8 mouse cellular contexts compared by ENCODE assay signal in genomic region chr13:104228384-104229066, GRCm38 (mm10). TPM values are rescaled to one million over a fixed set of nuclear protein-coding genes. Genes with fewer than 3 reads are reported as not detected.
DNase-seq lines count a peak whose midpoint lies in the region; ATAC-seq and TF ChIP-seq lines count a peak whose summit lies in the region.

Gene Cenpk (plus strand): TSS chr13:104228611.
Gene Ppwd1 (minus strand): TSS chr13:104228843.

- peak within 1 kb of the TSS; percentile 85 for H3K9ac ChIP-seq in embryonic facial prominence, embryonic 13.5 days
- H3K9ac ChIP-seq in limb, embryonic 12.5 days (replicated peaks): peak within 1 kb of the TSS; percentile 83
- H3K9ac ChIP-seq in midbrain, embryonic 15.5 days: peak within 1 kb of the TSS; percentile 76

- TF ChIP-seq POLR2A in kidney, adult 2 months (IDR thresholded peaks at IDR 0.05; ENCODE audit: low read depth, low read length): peak; percentile 88
- TF ChIP-seq POLR2A in spleen, adult 2 months (IDR thresholded peaks at IDR 0.05; ENCODE audit: low read depth, low read length): peak; percentile 79

- H3K4me2 ChIP-seq in embryonic facial prominence, embryonic 13.5 days: peak within 1 kb of the TSS; percentile 69
- H3K4me2 ChIP-seq in limb, embryonic 12.5 days: peak within 1 kb of the TSS; percentile 71
- H3K4me2 ChIP-seq in midbrain, embryonic 15.5 days: peak within 1 kb of the TSS; percentile 79

- no peaks in the 10 kb centered on the region for H3K27me3 ChIP-seq in embryonic facial prominence, embryonic 13.5 days
- no peaks in the 10 kb centered on the region for H3K27me3 ChIP-seq in kidney, adult 2 months (replicated peaks; ENCODE audit: control insufficient read depth, insufficient read depth, low read length)
- H3K27me3 ChIP-seq in limb, embryonic 12.5 days: no peaks in the 10 kb centered on the region
- no peaks in the 10 kb centered on the region for H3K27me3 ChIP-seq in midbrain, embryonic 15.5 days (replicated peaks)
- no peaks in the 10 kb centered on the region for H3K27me3 ChIP-seq in spleen, adult 2 months (ENCODE audit: control insufficient read depth, insufficient read depth, low read length)

- TF ChIP-seq CTCF in kidney, adult 2 months (conservative IDR thresholded peaks at IDR 0.05; ENCODE audit: insufficient read depth, insufficient read length, low read depth, low read length): no peak
- no peak for TF ChIP-seq CTCF in spleen, adult 2 months (IDR thresholded peaks at IDR 0.05; ENCODE audit: extremely low read depth, insufficient read depth, insufficient read length, insufficient replicate concordance)

- ATAC-seq in embryonic facial prominence, embryonic 13.5 days (ENCODE audit: insufficient number of reproducible peaks, insufficient read depth, low FRiP score, low TSS enrichment, low read depth): peak; percentile 98
- ATAC-seq in limb, embryonic 12.5 days (ENCODE audit: insufficient number of reproducible peaks, insufficient read depth, low FRiP score, low TSS enrichment, low read depth): peak; percentile 98
- ATAC-seq in midbrain, embryonic 15.5 days (replicated peaks): peak; percentile 100

- peaks cover 4% of the 10 kb centered on the region for H3K36me3 ChIP-seq in embryonic facial prominence, embryonic 13.5 days
- peaks cover 1% of the 10 kb centered on the region; the same call in 1 of the 2 replicates for H3K36me3 ChIP-seq in kidney, adult 2 months (ENCODE audit: control insufficient read depth, insufficient read depth, low read length)
- H3K36me3 ChIP-seq in limb, embryonic 12.5 days: peaks cover 7% of the 10 kb centered on the region
- H3K36me3 ChIP-seq in midbrain, embryonic 15.5 days (replicated peaks): no peaks in the 10 kb centered on the region
- H3K36me3 ChIP-seq in spleen, adult 2 months (ENCODE audit: control insufficient read depth, insufficient read depth, low read length): peaks cover 3% of the 10 kb centered on the region; the same call in 1 of the 2 replicates

- H3K27ac ChIP-seq in embryonic facial prominence, embryonic 13.5 days: peak within 1 kb of the TSS; percentile 89
- H3K27ac ChIP-seq in kidney, adult 2 months (ENCODE audit: insufficient read depth, low read depth, low read length): peak within 1 kb of the TSS; percentile 88
- peak within 1 kb of the TSS; percentile 96 for H3K27ac ChIP-seq in limb, embryonic 12.5 days
- H3K27ac ChIP-seq in midbrain, embryonic 15.5 days: peak within 1 kb of the TSS; percentile 91
- peak within 1 kb of the TSS; percentile 90 for H3K27ac ChIP-seq in spleen, adult 2 months (ENCODE audit: insufficient read depth, low read length)

- WGBS in embryonic facial prominence, embryonic 13.5 days: under 1% methylated on average over 55 of the region's 55 CpGs
- under 1% methylated on average over 55 of the region's 55 CpGs for WGBS in kidney, adult 2 months
- WGBS in limb, embryonic 12.5 days: under 1% methylated on average over 55 of the region's 55 CpGs
- under 1% methylated on average over 55 of the region's 55 CpGs for WGBS in midbrain, embryonic 15.5 days
- under 1% methylated on average over 55 of the region's 55 CpGs for WGBS in spleen, adult 2 months

- DNase-seq in 3134 (ENCODE audit: extremely low read depth, insufficient read length, low spot score): peak; percentile 98
- peak; percentile 95 to 96 for DNase-seq in adrenal gland, postnatal 36 days
- peak; percentile 97 to 98 for DNase-seq in heart, adult 18-20 months
- peak; percentile 98 for DNase-seq in kidney, adult 2 months
- DNase-seq in spleen, adult 2 months (ENCODE audit: low read depth in 1 of 2, low spot score in 2 of 2): peak; percentile 91 to 92

- peak within 1 kb of the TSS; percentile 67 for H3K4me3 ChIP-seq in embryonic facial prominence, embryonic 13.5 days
- peak within 1 kb of the TSS; percentile 90 for H3K4me3 ChIP-seq in kidney, adult 2 months (ENCODE audit: insufficient read depth, low read depth, low read length)
- peak within 1 kb of the TSS; percentile 75 for H3K4me3 ChIP-seq in limb, embryonic 12.5 days (replicated peaks)
- H3K4me3 ChIP-seq in midbrain, embryonic 15.5 days: peak within 1 kb of the TSS; percentile 80
- peak within 1 kb of the TSS; percentile 73 for H3K4me3 ChIP-seq in spleen, adult 2 months (ENCODE audit: extremely low read depth, insufficient read depth, insufficient read length)

- peaks cover 14% of the 10 kb centered on the region for H3K4me1 ChIP-seq in embryonic facial prominence, embryonic 13.5 days
- peaks cover 3% of the 10 kb centered on the region; the same call in 1 of the 2 replicates for H3K4me1 ChIP-seq in kidney, adult 2 months (ENCODE audit: control insufficient read depth, insufficient read depth, low read length)
- peaks cover 9% of the 10 kb centered on the region for H3K4me1 ChIP-seq in limb, embryonic 12.5 days (replicated peaks)
- H3K4me1 ChIP-seq in midbrain, embryonic 15.5 days: peaks cover 17% of the 10 kb centered on the region
- H3K4me1 ChIP-seq in spleen, adult 2 months (ENCODE audit: control insufficient read depth, insufficient read depth, insufficient read length): no peaks in the 10 kb centered on the region

- H3K9me3 ChIP-seq in embryonic facial prominence, embryonic 13.5 days: no peaks in the 10 kb centered on the region
- H3K9me3 ChIP-seq in limb, embryonic 12.5 days: no peaks in the 10 kb centered on the region
- no peaks in the 10 kb centered on the region for H3K9me3 ChIP-seq in midbrain, embryonic 15.5 days

RNA-seq across cellular contexts. Expression of gene Cenpk, which starts in this region (rescaled TPM):
- total RNA-seq in adrenal gland, postnatal 36 days (2021): 1 to 10 TPM; 2.4 to 2.7 TPM
- 79.0 and 84.6 TPM in 2 replicates for polyA plus RNA-seq in embryonic facial prominence, embryonic 13.5 days (2015; fragmentation: Nextera tagmentation; extraction: Ambion mirVana)
- under 1 TPM in 1 of 2 experiments, not detected in 1; 0.77 TPM for total RNA-seq in heart, adult 18-20 months (2021)
- polyA plus RNA-seq in kidney, adult 2 months (2012; rRNA removed): 0.16 and 0.17 TPM in 2 replicates
- polyA plus RNA-seq in limb, embryonic 12.5 days (2016; fragmentation: Nextera tagmentation; extraction: Ambion mirVana): 89.4 and 92.6 TPM in 2 replicates
- 10.6 and 11.6 TPM in 2 replicates for polyA plus RNA-seq in midbrain, embryonic 15.5 days (2015; fragmentation: Nextera tagmentation; extraction: Ambion mirVana)
- polyA plus RNA-seq in spleen, adult 2 months (2012; rRNA removed): 0.13 and 0.21 TPM in 2 replicates

RNA-seq across cellular contexts. Expression of gene Ppwd1, which starts in this region (rescaled TPM):
- total RNA-seq in adrenal gland, postnatal 36 days (2021): 10 to 100 TPM; 14.0 to 14.2 TPM
- polyA plus RNA-seq in embryonic facial prominence, embryonic 13.5 days (2015; fragmentation: Nextera tagmentation; extraction: Ambion mirVana): 17.4 and 21.7 TPM in 2 replicates
- 1 to 10 TPM; 6.2 to 7.1 TPM for total RNA-seq in heart, adult 18-20 months (2021)
- 1.4 and 2.0 TPM in 2 replicates for polyA plus RNA-seq in kidney, adult 2 months (2012; rRNA removed)
- 18.4 and 18.8 TPM in 2 replicates for polyA plus RNA-seq in limb, embryonic 12.5 days (2016; fragmentation: Nextera tagmentation; extraction: Ambion mirVana)
- polyA plus RNA-seq in midbrain, embryonic 15.5 days (2015; fragmentation: Nextera tagmentation; extraction: Ambion mirVana): 6.6 and 6.9 TPM in 2 replicates
- polyA plus RNA-seq in spleen, adult 2 months (2012; rRNA removed): 0.67 and 1.1 TPM in 2 replicates

Comparison
In these comparisons a context has a peak if more than half of its experiments do, and no peak if none do; other contexts are left out.
1. Peak in every context shown above with its lines: DNase-seq, ATAC-seq, H3K4me3 ChIP-seq and H3K27ac ChIP-seq.